Mouse (Mus musculus) liver, embryonic 14.5 days (tissue): ENCODE data around the gene Ifnab. TPM values are rescaled to one million over a fixed set of nuclear protein-coding genes. Genes with fewer than 3 reads are reported as not detected.

ENCODE experiments used
- ATAC-seq: fragments of 200-750 bp; cut with Nextera tagmentation; 2 replicates; pipeline ENCODE4 v1.8.0; 2017; ENCODE audit warnings: moderate number of reproducible peaks, mild to moderate bottlenecking, moderate library complexity; ENCODE audit not compliant: insufficient read depth
- DNase-seq, 3 experiments: peaks; one replicate each; pipeline ENCODE4 v3.0.0-alpha.2; 2012 to 2013; ENCODE audit warnings: low read depth in 3 of 3, low spot score in 3 of 3
- H3K27ac ChIP-seq: fragments of 300-500 bp; sonication (generic); 2 replicates; pipeline ENCODE4 v1.5.1; 2014; ENCODE audit warnings: moderate library complexity, mild to moderate bottlenecking, control low read depth, inconsistent platforms
- H3K27me3 ChIP-seq: fragments of 300-500 bp; sonication (generic); 2 replicates; pipeline ENCODE4 v1.6.1; 2014; ENCODE audit warnings: mild to moderate bottlenecking, low read length, moderate library complexity; ENCODE audit not compliant: control insufficient read depth, insufficient read depth
- H3K36me3 ChIP-seq: fragments of 300-500 bp; sonication (generic); replicated peaks from 2 replicates; pipeline ENCODE4 v1.6.1; 2014; ENCODE audit warnings: low read depth; ENCODE audit not compliant: control insufficient read depth, insufficient read depth
- H3K4me1 ChIP-seq, 2 experiments: fragments of 200-500 bp in 1 of 2; fragments of 300-500 bp in 1 of 2; sonication (generic) in 1 of 2; replicated peaks; 2 replicates each; pipeline ENCODE4 v1.6.1; 2012 to 2014; ENCODE audit warnings: antibody characterized with exemption in 1 of 2, inconsistent platforms in 1 of 2, low read length in 1 of 2; ENCODE audit not compliant: control insufficient read depth in 2 of 2, insufficient read depth in 2 of 2
- H3K4me2 ChIP-seq: fragments of 300-500 bp; sonication (generic); 2 replicates; pipeline ENCODE4 v1.6.1; 2014; ENCODE audit warnings: low read depth, mild to moderate bottlenecking, control low read depth, moderate library complexity
- H3K4me3 ChIP-seq, 2 experiments: fragments of 200-500 bp in 1 of 2; fragments of 300-500 bp in 1 of 2; sonication (generic) in 1 of 2; 2 replicates each; pipeline ENCODE4 v1.5.1; 2012 to 2014; ENCODE audit warnings: low read depth in 2 of 2, low read length in 2 of 2, mild to moderate bottlenecking in 2 of 2, control low read depth in 1 of 2, inconsistent platforms in 1 of 2, moderate library complexity in 1 of 2; ENCODE audit not compliant: insufficient read depth in 1 of 2
- H3K9ac ChIP-seq: fragments of 300-500 bp; sonication (generic); replicated peaks from 2 replicates; pipeline ENCODE4 v1.6.1; 2014; ENCODE audit warnings: mild to moderate bottlenecking, control low read depth, moderate library complexity
- H3K9me3 ChIP-seq: fragments of 300-500 bp; sonication (generic); 2 replicates; pipeline ENCODE4 v1.6.1; 2016; ENCODE audit warnings: low read length, mixed read lengths; ENCODE audit not compliant: control insufficient read depth
- CTCF ChIP-seq: IDR thresholded peaks from 2 replicates; pipeline ENCODE4 v1.5.1; 2016; ENCODE audit warnings: antibody characterized with exemption, low read depth, control low read depth
- EP300 ChIP-seq: IDR thresholded peaks from 2 replicates; pipeline ENCODE4 v1.6.1; 2016; ENCODE audit warnings: antibody characterized with exemption, low read depth
- WGBS: fragments of 180-500 bp; shearing (Covaris S2); extraction: QIAGEN DNeasy Blood & Tissue Kit; methylation state at CpG from one replicate; pipeline ENCODE4 v1.1.7; 2014; ENCODE audit not compliant: insufficient replicate concordance; 5-methylcytosine and 5-hydroxymethylcytosine counted together
- polyA plus RNA-seq, 2 experiments: library from polyadenylated mRNA; depleted of rRNA in 1 of 2; stranded (reverse) in 1 of 2; unstranded in 1 of 2; fragments of >200 nt; fragmentation: Nextera tagmentation in 1 of 2; extraction: Ambion mirVana in 1 of 2; gene quantifications; 2 replicates each; pipeline versions ENCODE4 v1.2.1 to v1.2.3; 2012 to 2014

Ifnab gene
- polyA plus RNA-seq, 2 experiments = not detected

DNA sequence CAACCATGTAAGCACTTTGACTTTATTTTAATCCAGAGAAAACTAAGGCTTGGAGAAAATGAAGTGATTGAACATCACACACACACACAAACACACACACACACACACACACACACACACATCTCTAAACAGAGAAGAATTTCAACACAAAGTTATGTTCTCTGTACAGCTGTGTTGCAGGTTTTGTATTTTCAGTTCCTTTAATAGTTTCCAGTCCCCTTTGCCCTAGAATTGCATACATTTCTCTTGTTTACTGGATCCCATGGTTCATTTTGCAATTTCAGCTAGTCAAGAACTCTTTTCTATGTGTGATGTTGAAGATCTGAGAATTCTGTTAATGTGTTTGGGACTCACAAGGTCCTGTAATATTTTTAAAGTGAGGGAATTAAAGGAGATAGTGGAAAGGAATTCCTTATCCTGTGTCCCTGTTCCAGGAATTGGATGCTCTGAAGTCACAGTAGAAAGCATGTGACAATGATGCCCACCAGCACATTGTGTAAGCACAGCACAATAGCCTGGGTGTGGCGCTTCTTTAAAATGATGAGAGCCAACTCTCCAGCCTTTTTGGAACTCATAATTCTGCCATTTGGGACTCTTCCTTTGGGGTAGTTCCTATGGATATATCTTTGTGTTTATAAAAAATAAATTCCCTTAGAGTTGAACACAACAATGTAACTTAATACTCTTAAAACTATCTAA is 16.1 kb upstream of the Ifnab start:
- Histone ChIP-seq H3K27me3 (no peaks in the 10 kb centered on the region), H3K9me3 (no peaks in the 10 kb centered on the region), H3K4me1 (no peaks in the 10 kb centered on the region), H3K9ac (no peak overlapping the region), H3K4me3 (no peak overlapping the region), H3K36me3 (no peaks in the 10 kb centered on the region), H3K4me2 (no peak overlapping the region), H3K27ac (no peak overlapping the region)
- DNase-seq = no peak
- no peak for TF ChIP-seq EP300
- 66% methylated on average over 1 of the region's 1 CpGs for WGBS
- ATAC-seq = no peak

DNA sequence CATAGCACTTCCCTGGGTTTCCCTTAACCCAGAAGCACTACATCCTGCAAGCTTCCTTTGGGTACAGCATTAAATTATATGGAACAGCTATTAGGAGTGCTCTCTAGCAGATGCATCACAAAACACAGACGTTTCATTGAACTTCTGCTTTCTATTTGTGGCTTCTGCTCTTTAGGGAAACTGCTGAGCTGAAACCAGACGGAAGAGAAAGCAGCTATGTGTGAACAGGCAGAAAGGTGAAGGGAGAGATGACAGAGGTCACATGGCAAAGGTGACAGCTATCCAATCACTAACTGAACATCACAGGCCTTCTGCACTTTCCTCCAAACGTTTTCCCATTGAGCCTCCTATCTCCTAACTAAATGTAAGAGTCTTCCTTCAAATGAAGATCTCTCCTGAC is 14.8 kb upstream of the Ifnab start:
- WGBS = 6% methylated on average over 3 of the region's 3 CpGs
- Histone ChIP-seq H3K27me3 (no peaks in the 10 kb centered on the region), H3K27ac (no peak overlapping the region), H3K9me3 (no peaks in the 10 kb centered on the region), H3K4me1 (no peaks in the 10 kb centered on the region), H3K4me3 (no peak overlapping the region), H3K4me2 (no peak overlapping the region), H3K36me3 (no peaks in the 10 kb centered on the region), H3K9ac (no peak overlapping the region)
- ATAC-seq = no peak
- DNase-seq = no peak
- TF ChIP-seq EP300 = no peak
- TF ChIP-seq CTCF = no peak

DNA sequence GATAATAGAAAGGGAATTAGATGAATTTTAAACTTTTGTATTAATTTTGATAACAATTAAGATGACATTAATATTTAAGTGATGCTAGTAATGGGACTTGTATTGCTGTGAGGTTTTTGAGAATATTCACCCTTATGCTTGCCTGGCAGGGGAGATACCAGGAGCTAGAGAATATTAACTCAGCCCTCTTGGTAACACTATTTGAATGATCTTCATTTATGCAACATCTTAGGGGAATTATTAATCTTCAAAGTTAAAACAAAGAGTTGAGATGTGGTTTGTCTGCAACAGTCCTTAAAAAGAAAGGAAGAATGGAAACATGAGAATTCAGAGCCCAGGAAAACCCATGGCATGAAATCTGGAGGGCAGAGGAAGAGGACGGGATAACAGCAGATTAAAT is 8.1 kb upstream of the Ifnab start:
- Histone ChIP-seq H3K36me3 (no peaks in the 10 kb centered on the region), H3K9ac (no peak overlapping the region), H3K27me3 (no peaks in the 10 kb centered on the region), H3K4me3 (no peak overlapping the region), H3K4me1 (no peaks in the 10 kb centered on the region), H3K4me2 (no peak overlapping the region), H3K27ac (no peak overlapping the region), H3K9me3 (no peaks in the 10 kb centered on the region)
- TF ChIP-seq EP300 (no peak), CTCF (no peak)
- ATAC-seq (no peak), DNase-seq (no peak)
- WGBS = 56% methylated on average over 1 of the region's 1 CpGs

DNA sequence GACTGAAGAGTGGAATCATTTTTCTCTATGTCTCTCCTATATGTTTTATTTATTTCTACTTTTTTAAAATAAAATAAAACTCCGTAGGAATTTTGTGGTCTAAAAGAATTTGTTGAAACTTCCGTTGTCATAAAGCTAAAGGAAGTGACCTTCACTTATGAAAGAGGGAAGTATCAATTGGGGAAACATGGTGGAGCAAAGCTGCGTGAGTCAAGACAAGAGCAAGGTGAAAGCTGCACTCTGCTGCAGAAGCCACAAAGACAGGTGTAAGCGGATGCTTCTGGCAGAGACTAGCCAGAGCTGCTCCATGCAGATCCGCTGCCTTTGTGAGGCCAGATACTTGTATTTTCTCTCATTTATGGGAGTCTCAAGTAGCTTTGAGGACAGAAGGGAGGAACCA is 7.6 kb upstream of the Ifnab start:
- TF ChIP-seq CTCF = no peak
- no peaks in the 10 kb centered on the region for H3K4me1 ChIP-seq
- H3K9ac ChIP-seq = no peak overlapping the region
- ATAC-seq = no peak
- H3K27me3 ChIP-seq = no peaks in the 10 kb centered on the region
- no peak overlapping the region for H3K4me2 ChIP-seq
- H3K36me3 ChIP-seq = no peaks in the 10 kb centered on the region
- 42% methylated on average over 5 of the region's 5 CpGs for WGBS
- H3K27ac ChIP-seq = no peak overlapping the region
- DNase-seq = no peak
- no peak overlapping the region for H3K4me3 ChIP-seq
- no peaks in the 10 kb centered on the region for H3K9me3 ChIP-seq

DNA sequence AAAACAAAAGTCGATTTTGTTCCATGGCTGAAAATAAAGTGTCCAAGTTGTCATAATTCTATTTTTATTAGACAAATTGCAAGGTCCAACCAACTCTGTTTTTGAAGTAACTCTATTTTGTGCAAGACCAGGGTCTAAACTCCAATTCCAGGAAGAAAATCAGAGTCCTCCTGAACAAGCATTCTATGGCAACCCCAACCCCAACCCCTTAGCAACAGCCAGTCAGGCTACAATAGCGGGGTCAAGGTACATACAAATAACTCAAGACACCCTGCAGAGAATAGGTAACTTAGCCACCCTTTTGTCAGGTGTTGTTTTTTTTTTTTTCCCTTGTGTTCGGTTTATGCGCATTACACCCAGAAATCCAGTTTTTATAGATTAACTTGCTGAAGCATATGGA is 6.6 kb upstream of the Ifnab start:
- Histone ChIP-seq H3K4me1 (no peaks in the 10 kb centered on the region), H3K9ac (no peak overlapping the region), H3K36me3 (no peaks in the 10 kb centered on the region), H3K27me3 (no peaks in the 10 kb centered on the region), H3K4me2 (no peak overlapping the region), H3K27ac (no peak overlapping the region), H3K9me3 (no peaks in the 10 kb centered on the region), H3K4me3 (no peak overlapping the region)
- TF ChIP-seq CTCF (no peak), EP300 (no peak)
- ATAC-seq (no peak), DNase-seq (no peak)
- 63% methylated on average over 4 of the region's 4 CpGs for WGBS
